Mouse (Mus musculus): ENCODE data around the gene Usp48. TPM values are rescaled to one million over a fixed set of nuclear protein-coding genes. Genes with fewer than 3 reads are reported as not detected.

Gene Usp48
- polyA plus RNA-seq, 1 experiment from 2014 or later, result 55.7 TPM

DNA sequence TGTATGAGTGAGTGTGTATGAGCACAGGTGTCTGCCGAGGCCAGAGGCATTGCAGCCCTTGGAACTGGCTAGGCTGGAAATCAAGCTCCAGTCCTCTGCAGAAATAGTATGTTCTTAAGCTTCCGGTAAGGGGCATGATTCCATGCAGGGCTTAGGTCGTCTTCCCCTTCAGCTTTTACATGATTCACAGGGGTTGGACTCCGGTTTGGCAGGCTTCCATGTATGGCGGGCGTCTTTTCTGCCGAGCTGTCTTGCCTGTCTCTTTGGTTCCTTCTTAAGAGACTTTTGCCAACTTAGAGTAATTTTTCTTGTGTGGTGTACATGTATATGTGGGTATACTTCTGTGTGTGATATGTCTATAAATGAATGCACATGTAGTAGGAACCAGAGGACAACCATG lies 35.8 kb downstream of the Usp48 start:
- Histone ChIP-seq H3K27ac (ENCODE audit: low read depth, low read length) (no peak overlapping the region), H3K4me3 (ENCODE audit: low read length) (no peak overlapping the region), H3K36me3 (ENCODE audit: control insufficient read depth, insufficient read depth, low read length) (peaks cover 32% of the 10 kb centered on the region), H3K9me3 (ENCODE audit: control insufficient read depth, low read length) (no peaks in the 10 kb centered on the region), H3K4me1 (ENCODE audit: control insufficient read depth, insufficient read depth, low read depth, low read length) (no peaks in the 10 kb centered on the region), H3K4me2 (ENCODE audit: low read length) (no peak overlapping the region), H3K9ac (ENCODE audit: low read depth, low read length) (no peak overlapping the region), H3K27me3 (replicated peaks; ENCODE audit: control insufficient read depth, insufficient read depth, low read length) (no peaks in the 10 kb centered on the region)
- no peak for ATAC-seq
- 68% methylated on average over 7 of the region's 7 CpGs for WGBS

DNA sequence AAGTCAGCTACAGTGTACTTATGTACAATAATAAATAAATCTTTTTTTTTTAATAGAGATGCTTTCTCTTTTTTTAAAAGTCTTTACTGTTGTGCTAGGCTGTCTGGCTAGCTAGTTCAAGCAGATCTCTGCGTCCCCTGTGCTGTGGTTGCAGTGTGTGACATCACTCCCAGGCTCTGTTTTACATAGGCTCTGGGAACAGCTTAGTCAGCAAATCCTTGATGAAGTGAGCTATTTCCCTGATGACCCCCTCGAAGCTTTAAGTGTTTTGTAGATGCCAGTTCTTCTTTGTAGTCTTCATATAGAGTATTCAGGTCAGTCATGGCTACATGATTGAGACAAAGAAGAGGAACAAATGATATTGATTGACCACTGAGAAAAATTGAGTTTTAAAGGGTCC lies 36.6 kb downstream of the Usp48 start:
- Histone ChIP-seq H3K27ac (ENCODE audit: low read depth, low read length) (no peak overlapping the region), H3K9ac (ENCODE audit: low read depth, low read length) (no peak overlapping the region), H3K4me3 (ENCODE audit: low read length) (no peak overlapping the region), H3K9me3 (ENCODE audit: control insufficient read depth, low read length) (no peaks in the 10 kb centered on the region), H3K4me1 (ENCODE audit: control insufficient read depth, insufficient read depth, low read depth, low read length) (no peaks in the 10 kb centered on the region), H3K4me2 (ENCODE audit: low read length) (no peak overlapping the region), H3K36me3 (ENCODE audit: control insufficient read depth, insufficient read depth, low read length) (peaks cover 37% of the 10 kb centered on the region), H3K27me3 (replicated peaks; ENCODE audit: control insufficient read depth, insufficient read depth, low read length) (no peaks in the 10 kb centered on the region)
- no peak for ATAC-seq
- 83% methylated on average over 2 of the region's 2 CpGs for WGBS

DNA sequence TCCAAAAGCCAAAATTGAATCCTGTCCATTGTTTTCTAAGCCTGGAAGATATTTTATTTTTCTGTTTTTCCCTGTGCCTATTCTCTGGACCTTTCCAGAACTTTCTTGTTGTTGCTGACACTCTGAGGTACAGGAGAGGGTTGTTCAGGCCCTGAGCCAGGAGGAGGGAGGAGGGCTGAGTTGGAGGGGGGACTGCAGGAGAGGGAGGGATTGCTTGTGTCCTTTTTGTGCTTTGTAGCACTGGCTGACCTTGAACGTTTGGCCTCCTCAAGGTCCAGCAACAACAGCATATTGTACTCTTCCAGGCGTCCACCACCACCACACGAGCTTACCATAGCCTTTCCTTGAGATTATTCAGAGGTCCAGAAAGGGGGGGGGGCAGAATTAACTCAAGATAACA lies 38.0 kb downstream of the Usp48 start:
- 75% methylated on average over 3 of the region's 3 CpGs for WGBS
- H3K27ac ChIP-seq (ENCODE audit: low read depth, low read length), result no peak overlapping the region
- no peak for ATAC-seq
- peaks cover 37% of the 10 kb centered on the region for H3K36me3 ChIP-seq (ENCODE audit: control insufficient read depth, insufficient read depth, low read length)
- no peak overlapping the region for H3K4me2 ChIP-seq (ENCODE audit: low read length)
- no peak overlapping the region for H3K9ac ChIP-seq (ENCODE audit: low read depth, low read length)
- no peaks in the 10 kb centered on the region for H3K27me3 ChIP-seq (replicated peaks; ENCODE audit: control insufficient read depth, insufficient read depth, low read length)
- H3K4me1 ChIP-seq (ENCODE audit: control insufficient read depth, insufficient read depth, low read depth, low read length), result no peaks in the 10 kb centered on the region
- no peak overlapping the region for H3K4me3 ChIP-seq (ENCODE audit: low read length)
- H3K9me3 ChIP-seq (ENCODE audit: control insufficient read depth, low read length), result no peaks in the 10 kb centered on the region

DNA sequence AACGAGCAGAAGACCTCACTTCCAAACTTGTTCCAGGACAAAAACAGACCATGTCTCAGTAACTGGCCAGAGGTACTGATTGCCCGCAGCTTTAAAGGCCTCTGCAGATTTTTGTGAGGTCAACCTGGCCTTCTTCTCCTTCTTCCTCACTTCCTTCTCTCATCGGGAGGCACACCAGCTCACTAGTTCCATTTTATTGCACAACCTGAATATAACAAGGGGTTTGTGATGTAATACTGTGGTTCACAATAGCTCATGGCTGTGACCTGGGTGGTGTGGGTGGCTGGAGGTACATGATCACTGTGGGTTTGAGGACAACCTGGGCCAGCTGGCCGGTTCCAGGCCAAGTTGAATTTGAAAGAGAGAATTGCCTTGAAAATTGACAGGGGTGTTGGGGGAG lies 39.8 kb downstream of the Usp48 start:
- Histone ChIP-seq H3K27me3 (replicated peaks; ENCODE audit: control insufficient read depth, insufficient read depth, low read length) (no peaks in the 10 kb centered on the region), H3K4me3 (ENCODE audit: low read length) (no peak overlapping the region), H3K4me1 (ENCODE audit: control insufficient read depth, insufficient read depth, low read depth, low read length) (no peaks in the 10 kb centered on the region), H3K27ac (ENCODE audit: low read depth, low read length) (no peak overlapping the region), H3K9me3 (ENCODE audit: control insufficient read depth, low read length) (no peaks in the 10 kb centered on the region), H3K4me2 (ENCODE audit: low read length) (no peak overlapping the region), H3K9ac (ENCODE audit: low read depth, low read length) (no peak overlapping the region), H3K36me3 (ENCODE audit: control insufficient read depth, insufficient read depth, low read length) (peaks cover 39% of the 10 kb centered on the region)
- no peak for ATAC-seq
- 93% methylated on average over 4 of the region's 4 CpGs for WGBS

DNA sequence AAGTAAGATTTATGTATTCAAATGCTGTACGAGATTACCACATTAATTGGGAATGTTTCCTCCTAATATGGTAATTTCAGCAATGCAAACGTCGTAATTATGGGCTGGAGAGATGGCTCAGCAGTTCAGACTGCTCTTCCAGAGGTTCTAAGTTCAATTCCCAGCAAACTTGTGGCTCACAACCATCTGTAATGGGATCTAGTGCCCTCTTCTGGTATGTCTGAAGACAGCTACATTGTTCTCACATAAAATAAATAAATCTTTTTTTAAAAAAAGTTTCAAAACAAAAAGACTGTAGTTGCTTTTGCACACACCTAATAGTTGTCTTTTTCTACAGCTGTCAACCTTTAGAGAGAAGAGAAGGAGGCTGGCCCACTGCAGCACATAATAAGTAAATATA lies 43.0 kb downstream of the Usp48 start:
- no peak overlapping the region for H3K4me2 ChIP-seq (ENCODE audit: low read length)
- no peaks in the 10 kb centered on the region for H3K27me3 ChIP-seq (replicated peaks; ENCODE audit: control insufficient read depth, insufficient read depth, low read length)
- H3K4me1 ChIP-seq (ENCODE audit: control insufficient read depth, insufficient read depth, low read depth, low read length), result no peaks in the 10 kb centered on the region
- no peak overlapping the region for H3K4me3 ChIP-seq (ENCODE audit: low read length)
- 81% methylated on average over 3 of the region's 3 CpGs for WGBS
- H3K36me3 ChIP-seq (ENCODE audit: control insufficient read depth, insufficient read depth, low read length), result peaks cover 38% of the 10 kb centered on the region
- H3K9me3 ChIP-seq (ENCODE audit: control insufficient read depth, low read length), result no peaks in the 10 kb centered on the region
- H3K9ac ChIP-seq (ENCODE audit: low read depth, low read length), result no peak overlapping the region
- no peak for ATAC-seq
- no peak overlapping the region for H3K27ac ChIP-seq (ENCODE audit: low read depth, low read length)

- no peak overlapping the region for H3K4me3 ChIP-seq (ENCODE audit: low read length)
- H3K27ac ChIP-seq (ENCODE audit: low read depth, low read length), result no peak overlapping the region
- ATAC-seq, result no peak
- H3K4me1 ChIP-seq (ENCODE audit: control insufficient read depth, insufficient read depth, low read depth, low read length), result no peaks in the 10 kb centered on the region
- H3K27me3 ChIP-seq (replicated peaks; ENCODE audit: control insufficient read depth, insufficient read depth, low read length), result no peaks in the 10 kb centered on the region
- H3K9me3 ChIP-seq (ENCODE audit: control insufficient read depth, low read length), result no peaks in the 10 kb centered on the region
- peaks cover 35% of the 10 kb centered on the region for H3K36me3 ChIP-seq (ENCODE audit: control insufficient read depth, insufficient read depth, low read length)
- 78% methylated on average over 5 of the region's 5 CpGs for WGBS
- H3K4me2 ChIP-seq (ENCODE audit: low read length), result no peak overlapping the region
- no peak overlapping the region for H3K9ac ChIP-seq (ENCODE audit: low read depth, low read length)
Observed at GRCm38 (mm10) chr4:137641556-137641955, 48.0 kb downstream of the Usp48 start.

- Histone ChIP-seq H3K4me2 (ENCODE audit: low read length) (no peak overlapping the region), H3K27ac (ENCODE audit: low read depth, low read length) (no peak overlapping the region), H3K4me3 (ENCODE audit: low read length) (no peak overlapping the region), H3K36me3 (ENCODE audit: control insufficient read depth, insufficient read depth, low read length) (peaks cover 34% of the 10 kb centered on the region), H3K4me1 (ENCODE audit: control insufficient read depth, insufficient read depth, low read depth, low read length) (no peaks in the 10 kb centered on the region), H3K27me3 (replicated peaks; ENCODE audit: control insufficient read depth, insufficient read depth, low read length) (no peaks in the 10 kb centered on the region), H3K9me3 (ENCODE audit: control insufficient read depth, low read length) (no peaks in the 10 kb centered on the region), H3K9ac (ENCODE audit: low read depth, low read length) (no peak overlapping the region)
- WGBS, result 52% methylated on average over 2 of the region's 2 CpGs
- no peak for ATAC-seq
Observed at GRCm38 (mm10) chr4:137642101-137642500, 48.5 kb downstream of the Usp48 start.

- Histone ChIP-seq H3K27me3 (replicated peaks; ENCODE audit: control insufficient read depth, insufficient read depth, low read length) (no peaks in the 10 kb centered on the region), H3K36me3 (ENCODE audit: control insufficient read depth, insufficient read depth, low read length) (peaks cover 30% of the 10 kb centered on the region), H3K4me3 (ENCODE audit: low read length) (no peak overlapping the region), H3K9me3 (ENCODE audit: control insufficient read depth, low read length) (no peaks in the 10 kb centered on the region), H3K4me2 (ENCODE audit: low read length) (no peak overlapping the region), H3K27ac (ENCODE audit: low read depth, low read length) (no peak overlapping the region), H3K4me1 (ENCODE audit: control insufficient read depth, insufficient read depth, low read depth, low read length) (no peaks in the 10 kb centered on the region), H3K9ac (ENCODE audit: low read depth, low read length) (no peak overlapping the region)
- no peak for ATAC-seq
- WGBS, result 91% methylated on average over 2 of the region's 2 CpGs
Observed at GRCm38 (mm10) chr4:137643459-137643858, 49.9 kb downstream of the Usp48 start.

DNA sequence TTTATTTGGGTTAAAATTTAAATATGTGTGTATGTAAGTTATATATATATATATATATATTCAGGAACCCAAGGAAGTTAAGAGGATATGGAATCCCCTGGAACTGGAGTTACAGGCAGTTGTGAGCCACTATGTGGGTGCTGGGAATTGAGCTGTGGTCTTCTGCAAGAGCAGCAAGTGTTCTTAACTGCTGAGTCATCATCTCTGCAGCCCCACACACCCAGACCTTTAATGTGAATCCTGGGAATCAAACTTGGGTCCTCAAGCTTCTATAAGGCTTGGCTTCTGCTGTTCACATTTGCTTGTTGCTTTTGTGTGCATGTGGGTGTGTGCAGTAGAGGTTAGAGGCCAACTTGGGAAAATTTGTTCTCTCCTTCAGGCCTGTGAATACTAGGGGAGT lies 52.7 kb downstream of the Usp48 start:
- Histone ChIP-seq H3K4me1 (ENCODE audit: control insufficient read depth, insufficient read depth, low read depth, low read length) (no peaks in the 10 kb centered on the region), H3K27ac (ENCODE audit: low read depth, low read length) (no peak overlapping the region), H3K9me3 (ENCODE audit: control insufficient read depth, low read length) (no peaks in the 10 kb centered on the region), H3K4me3 (ENCODE audit: low read length) (no peak overlapping the region), H3K4me2 (ENCODE audit: low read length) (no peak overlapping the region), H3K9ac (ENCODE audit: low read depth, low read length) (no peak overlapping the region), H3K36me3 (ENCODE audit: control insufficient read depth, insufficient read depth, low read length) (peaks cover 37% of the 10 kb centered on the region), H3K27me3 (replicated peaks; ENCODE audit: control insufficient read depth, insufficient read depth, low read length) (no peaks in the 10 kb centered on the region)
- no peak for ATAC-seq

DNA sequence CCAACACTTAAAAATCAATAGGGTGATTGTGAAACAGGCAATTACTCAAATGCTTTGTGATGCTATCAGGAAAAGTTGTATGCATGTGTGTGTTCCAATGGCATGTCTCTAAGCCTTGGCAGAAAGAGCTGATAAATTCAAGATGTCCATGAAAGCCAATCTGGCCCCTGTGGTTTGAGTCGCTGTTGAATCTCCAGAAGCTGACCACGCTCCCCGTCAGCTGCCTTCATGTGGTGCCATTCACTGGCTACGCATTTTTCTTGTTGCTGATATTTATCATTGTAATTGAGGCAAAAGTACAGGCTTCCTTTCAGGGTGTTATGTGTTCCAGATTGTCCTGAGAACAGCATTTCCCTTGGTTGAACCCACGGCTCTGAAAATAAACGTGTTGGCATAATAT lies 54.1 kb downstream of the Usp48 start:
- Histone ChIP-seq H3K4me1 (ENCODE audit: control insufficient read depth, insufficient read depth, low read depth, low read length) (no peaks in the 10 kb centered on the region), H3K27ac (ENCODE audit: low read depth, low read length) (no peak overlapping the region), H3K4me2 (ENCODE audit: low read length) (no peak overlapping the region), H3K9ac (ENCODE audit: low read depth, low read length) (no peak overlapping the region), H3K4me3 (ENCODE audit: low read length) (no peak overlapping the region), H3K36me3 (ENCODE audit: control insufficient read depth, insufficient read depth, low read length) (peaks cover 37% of the 10 kb centered on the region), H3K27me3 (replicated peaks; ENCODE audit: control insufficient read depth, insufficient read depth, low read length) (no peaks in the 10 kb centered on the region), H3K9me3 (ENCODE audit: control insufficient read depth, low read length) (no peaks in the 10 kb centered on the region)
- ATAC-seq, result no peak
- 76% methylated on average over 6 of the region's 6 CpGs for WGBS

All from hindbrain, embryonic 16.5 days (tissue).